Mouse (Mus musculus) ES-CJ7 (cell line): ENCODE data around the gene Tgfbr3.

ENCODE experiments used
- DNase-seq: peaks from one replicate; pipeline ENCODE4 v3.0.0; 2011; ENCODE audit warnings: low read depth, low spot score

Gene Tgfbr3

DNA sequence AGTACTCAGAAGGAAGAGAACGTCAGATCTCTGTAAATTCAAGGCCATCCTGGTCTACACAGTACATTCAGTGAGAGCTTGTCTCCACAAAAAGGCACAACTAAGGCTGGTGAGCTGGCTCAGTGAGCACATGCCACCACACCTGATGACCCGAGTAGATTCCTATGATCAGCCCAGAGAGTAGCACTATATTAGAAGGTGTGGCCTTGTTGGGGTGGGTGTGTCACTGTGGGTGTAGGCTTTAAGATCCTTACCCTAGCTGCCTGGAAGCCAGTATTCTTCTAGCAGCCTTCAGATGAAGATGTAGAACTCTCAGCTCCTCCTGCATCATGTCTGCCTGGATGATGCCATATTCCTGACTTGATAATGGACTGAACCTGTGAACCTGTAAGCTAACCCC is 115.9 kb downstream of the Tgfbr3 start:
- no peak for DNase-seq

- peak; percentile 4 for DNase-seq
These were observed 117.6 kb downstream of the Tgfbr3 start for GRCm38 (mm10) chr5:107171861-107172260.

DNA sequence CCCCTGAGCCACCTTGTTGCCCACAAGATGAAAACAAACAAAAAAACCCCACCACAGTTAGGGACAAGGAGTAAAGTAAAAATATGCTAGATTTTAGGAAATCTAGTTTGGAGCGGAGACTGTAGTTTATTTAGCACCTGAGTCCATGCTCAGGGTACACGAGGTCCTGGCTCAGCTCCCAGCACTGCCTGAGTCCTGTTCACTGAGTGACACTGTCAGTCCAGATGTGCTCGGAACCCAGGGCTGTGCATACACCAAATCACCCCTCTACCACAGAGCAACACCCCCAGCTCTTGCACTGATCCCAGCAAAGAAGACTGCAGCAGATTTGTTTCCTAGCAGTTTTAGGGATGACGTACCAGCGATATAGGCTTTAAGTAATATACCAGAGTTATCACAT is 119.6 kb downstream of the Tgfbr3 start:
- DNase-seq: no peak

GRCm38 (mm10) chr5:107167872-107168300 is 121.5 kb downstream of the Tgfbr3 start:
- no peak for DNase-seq

GRCm38 (mm10) chr5:107167373-107167772 is 122.1 kb downstream of the Tgfbr3 start:
- DNase-seq: no peak

- DNase-seq: no peak
These were observed 122.6 kb downstream of the Tgfbr3 start for GRCm38 (mm10) chr5:107166659-107167370.

- DNase-seq: no peak
These were observed 123.7 kb downstream of the Tgfbr3 start for GRCm38 (mm10) chr5:107165734-107166133.

DNA sequence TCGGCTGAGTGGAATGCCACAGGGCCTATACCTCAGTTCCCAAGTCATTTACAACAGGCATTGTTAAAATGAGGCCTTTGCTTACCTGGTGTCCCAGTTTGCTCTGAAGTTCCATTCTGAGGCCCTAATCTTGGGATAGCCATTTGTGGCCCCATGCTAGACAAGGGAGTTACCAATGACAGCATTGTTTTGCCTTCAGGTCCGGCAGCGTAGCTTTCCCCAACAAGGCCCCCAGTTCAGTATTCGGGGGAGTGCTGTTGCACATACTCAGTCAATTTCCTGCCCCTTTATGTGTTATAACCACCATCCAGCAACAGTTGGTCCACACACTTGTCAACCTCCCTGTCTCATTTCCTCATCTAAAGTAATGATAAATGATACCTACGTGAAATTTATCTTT is 124.2 kb downstream of the Tgfbr3 start:
- no peak for DNase-seq

DNA sequence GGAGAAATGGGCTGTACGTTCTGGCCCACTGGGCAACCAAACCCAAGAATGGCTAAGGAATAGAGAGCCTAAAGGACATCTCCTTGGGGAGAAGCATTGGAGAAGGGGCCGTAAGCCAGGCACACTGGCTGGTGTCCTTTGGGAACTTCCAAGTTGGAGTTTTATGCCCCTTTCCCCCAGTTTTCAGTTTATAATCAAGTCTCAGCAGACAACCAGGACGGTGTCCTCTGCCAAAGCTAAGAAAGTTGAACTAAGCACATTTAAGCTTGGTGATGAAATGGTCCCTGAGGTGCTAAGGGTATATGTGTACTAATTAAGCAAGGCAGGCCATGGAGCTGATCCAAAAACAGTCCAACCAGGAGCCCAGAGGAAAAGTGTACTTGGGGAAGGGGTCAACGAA is 124.6 kb downstream of the Tgfbr3 start:
- no peak for DNase-seq

GRCm38 (mm10) chr5:107164146-107164545 is 125.3 kb downstream of the Tgfbr3 start:
- DNase-seq: no peak

DNA sequence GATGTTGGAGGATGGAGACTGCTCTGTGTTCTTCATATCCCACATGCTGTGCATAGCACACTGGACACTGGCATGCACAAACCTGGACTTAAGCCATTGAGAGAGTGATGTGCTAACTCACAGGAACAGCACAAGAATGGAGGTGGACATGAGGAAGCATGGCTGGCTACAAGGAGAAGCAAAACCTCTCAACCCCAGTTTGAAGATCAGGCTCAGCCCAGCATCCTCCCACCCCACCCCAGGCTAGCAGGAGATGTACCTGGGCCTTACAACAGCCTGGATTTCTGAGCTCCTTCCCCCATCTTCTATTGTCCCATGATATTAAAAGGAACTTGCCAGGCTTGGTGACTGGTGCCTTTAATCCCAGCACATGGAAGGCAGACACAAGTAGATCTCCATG is 126.1 kb downstream of the Tgfbr3 start:
- DNase-seq: no peak

DNA sequence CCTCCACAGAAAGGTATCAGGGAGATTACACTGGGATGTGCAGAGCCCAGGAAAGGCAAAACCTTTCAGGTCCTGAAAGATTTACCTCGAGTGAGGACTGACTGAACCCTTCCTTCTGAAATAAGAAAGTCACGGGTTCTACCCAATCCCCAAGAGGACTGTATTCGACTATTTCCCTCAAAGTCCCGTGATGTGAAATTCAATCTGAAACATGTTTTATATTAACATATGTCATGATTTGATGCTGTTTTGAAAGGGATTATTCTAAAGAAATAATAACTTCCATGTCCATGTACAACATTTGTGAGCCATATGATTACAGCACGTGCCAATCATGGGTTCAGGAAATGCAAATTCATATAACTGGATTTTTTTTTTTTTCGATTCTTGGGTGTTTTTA is 126.6 kb downstream of the Tgfbr3 start:
- DNase-seq: no peak

- no peak for DNase-seq
These were observed 127.1 kb downstream of the Tgfbr3 start for GRCm38 (mm10) chr5:107162319-107162718.

GRCm38 (mm10) chr5:107159914-107160890 is 129.2 kb downstream of the Tgfbr3 start:
- no peak for DNase-seq

GRCm38 (mm10) chr5:107158531-107159178 is 130.8 kb downstream of the Tgfbr3 start:
- no peak for DNase-seq

GRCm38 (mm10) chr5:107157384-107157783 is 132.0 kb downstream of the Tgfbr3 start:
- DNase-seq: peak; percentile 9

DNA sequence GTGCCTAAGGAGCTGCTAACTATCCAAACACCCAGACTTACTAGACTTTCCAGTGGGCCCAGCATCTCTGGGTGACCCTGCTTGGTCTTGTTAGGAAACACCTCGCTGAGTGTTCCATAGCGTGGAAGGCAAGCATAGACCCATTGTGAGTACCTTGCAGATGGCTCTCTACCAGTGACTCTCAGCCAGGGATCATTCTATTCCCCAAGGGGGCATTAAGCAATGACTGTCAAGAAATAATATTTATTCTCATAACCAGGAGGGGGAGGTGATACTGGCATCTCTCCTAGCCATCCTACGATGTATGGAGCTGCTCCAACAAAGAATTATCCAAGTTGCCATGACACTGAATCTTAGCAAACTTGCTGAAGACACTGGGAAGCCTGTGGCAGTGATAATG is 133.3 kb downstream of the Tgfbr3 start:
- DNase-seq: no peak

DNA sequence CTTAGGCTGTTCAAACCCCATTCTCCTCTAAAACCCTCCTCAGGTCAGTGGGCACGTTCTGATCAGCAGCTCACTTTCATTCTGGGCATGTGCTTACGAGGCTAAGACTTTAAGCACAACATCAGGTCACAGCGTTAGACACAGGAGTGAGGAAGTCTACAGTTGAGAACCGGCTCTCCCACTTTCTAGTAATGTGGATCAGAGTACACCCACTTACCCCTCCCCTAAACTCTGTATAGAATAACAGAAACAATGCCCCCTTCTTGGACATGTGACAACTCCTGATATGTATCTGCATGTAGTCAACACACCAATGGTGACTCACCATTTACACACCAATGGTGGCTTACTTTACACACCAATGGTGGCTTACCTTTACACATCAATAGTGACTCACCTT is 136.4 kb downstream of the Tgfbr3 start:
- DNase-seq: no peak

DNA sequence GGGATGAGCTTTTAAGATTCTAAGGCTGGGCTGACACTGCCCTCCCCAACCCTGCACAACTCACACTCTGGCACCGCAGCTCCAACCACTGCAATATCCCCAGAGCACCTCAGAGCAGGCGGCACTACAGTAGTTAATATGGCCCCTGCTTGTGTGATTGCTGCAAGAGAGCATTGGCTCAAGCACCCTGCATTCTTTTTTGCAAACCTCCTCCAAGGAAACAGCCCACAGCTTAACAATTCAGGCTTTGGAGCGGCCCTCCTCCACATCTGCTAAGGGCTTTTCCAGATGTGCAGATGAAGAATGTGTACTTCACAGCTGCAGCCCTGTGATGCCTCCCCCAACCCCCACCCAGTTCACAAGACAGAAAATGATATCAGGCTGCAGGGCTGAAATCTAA is 138.1 kb downstream of the Tgfbr3 start:
- DNase-seq: no peak

GRCm38 (mm10) chr5:107150555-107151312 is 138.7 kb downstream of the Tgfbr3 start:
- no peak for DNase-seq

DNA sequence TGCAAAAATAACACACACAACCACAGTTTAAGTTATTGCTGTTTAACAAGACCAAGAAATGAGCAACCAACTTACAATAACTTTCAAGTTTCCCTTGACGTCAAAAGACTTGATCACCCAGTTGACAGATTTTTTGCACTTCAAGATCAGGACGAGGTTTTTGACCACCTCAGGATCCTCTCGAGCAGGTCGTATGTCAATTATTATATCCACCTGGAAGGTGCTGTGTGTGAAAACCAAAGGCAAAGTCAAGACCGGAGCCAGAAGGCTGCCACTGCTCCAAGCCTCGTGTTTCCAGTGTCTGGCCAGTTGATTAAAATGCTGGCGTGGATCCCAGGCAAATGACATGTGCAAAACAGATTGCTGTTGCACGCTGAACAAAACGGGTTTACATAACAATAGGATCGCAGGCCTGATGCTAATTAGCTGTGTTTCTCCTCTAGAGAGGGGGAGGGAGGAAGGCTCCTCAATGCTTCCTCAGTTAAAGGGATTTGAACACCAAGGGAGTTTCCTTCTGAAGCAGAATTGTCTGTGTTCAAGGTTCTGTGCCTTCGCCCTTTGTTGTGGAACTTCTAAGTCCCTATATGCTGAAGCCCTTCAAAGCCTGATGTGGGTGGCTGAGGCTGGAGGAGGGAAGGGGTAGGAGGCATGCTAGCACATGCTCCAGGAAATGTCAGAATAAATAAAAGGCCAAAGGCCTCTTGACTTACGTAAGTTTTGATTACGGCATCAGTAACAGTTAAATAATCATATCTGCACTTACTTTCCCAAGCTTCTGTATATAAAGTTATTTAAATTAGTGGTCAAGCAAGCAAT is 141.3 kb downstream of the Tgfbr3 start:
- DNase-seq: peak; percentile 72
